Mouse (Mus musculus) embryo, embryonic 10.5 days (tissue): Measurements from ENCODE around the gene Slc35b2.

ENCODE experiments used
- DNase-seq: peaks from one replicate; pipeline ENCODE4 v3.0.0-alpha.2; 2015; ENCODE audit warnings: low spot score

The Slc35b2 gene

DNA sequence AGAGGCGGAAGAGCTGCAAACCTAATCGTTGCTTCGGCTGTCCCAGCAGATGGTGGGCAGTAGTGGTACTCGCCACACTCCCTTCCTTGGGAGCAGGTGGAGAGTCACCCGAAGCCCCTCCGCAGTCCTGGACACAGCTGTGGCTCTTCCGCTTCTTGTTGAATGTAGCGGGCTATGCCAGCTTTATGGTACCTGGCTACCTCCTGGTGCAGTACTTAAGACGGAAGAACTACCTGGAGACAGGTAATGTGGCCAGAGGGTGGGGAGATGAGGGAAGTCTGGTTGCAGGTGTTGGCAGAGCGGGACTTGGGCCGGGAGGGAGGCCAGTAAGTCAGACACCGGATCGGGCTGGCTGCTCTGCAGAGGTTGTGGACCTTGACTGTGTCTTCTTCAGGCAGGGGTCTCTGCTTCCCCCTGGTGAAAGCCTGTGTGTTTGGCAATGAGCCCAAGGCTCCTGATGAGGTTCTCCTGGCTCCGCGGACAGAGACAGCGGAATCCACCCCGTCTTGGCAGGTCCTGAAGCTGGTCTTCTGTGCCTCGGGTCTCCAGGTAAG, 934 bp downstream of the Slc35b2 start:
- DNase-seq, result no peak

DNA sequence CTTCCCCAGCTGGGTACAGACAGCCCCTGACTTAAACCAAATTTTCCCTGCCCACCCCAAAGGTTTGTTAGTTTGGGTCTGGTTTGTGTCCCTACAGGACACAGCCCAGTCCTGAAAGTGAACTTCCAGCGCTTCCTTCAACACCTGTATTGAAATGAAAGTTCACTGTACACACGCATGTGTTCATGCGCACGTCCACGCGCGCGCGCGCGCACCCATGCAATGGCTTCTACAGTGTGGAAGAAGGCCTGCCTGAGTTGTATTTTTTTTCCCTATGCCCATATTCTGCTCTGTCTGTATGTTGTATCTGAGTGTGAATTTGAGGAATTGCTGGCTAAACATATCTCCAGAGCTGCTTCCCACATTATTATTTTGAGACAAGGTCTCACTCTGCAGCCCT, 1.4 kb downstream of the Slc35b2 start:
- no peak for DNase-seq

DNA sequence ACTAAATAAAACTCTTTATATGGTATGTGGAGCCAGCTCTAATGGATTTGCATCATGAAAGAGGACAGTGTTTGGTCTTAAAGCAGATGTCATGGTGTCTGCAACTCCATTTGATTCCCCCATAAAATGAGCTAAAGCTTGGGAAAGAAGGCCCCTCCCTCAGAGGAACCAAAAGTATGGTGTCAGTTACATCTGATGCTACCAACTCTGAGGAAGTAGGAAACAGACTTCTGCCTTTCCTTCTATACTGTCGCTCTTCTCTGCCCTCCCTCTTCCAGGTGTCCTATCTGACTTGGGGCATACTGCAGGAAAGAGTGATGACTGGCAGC, 2.3 kb downstream of the Slc35b2 start:
- no peak for DNase-seq

DNA sequence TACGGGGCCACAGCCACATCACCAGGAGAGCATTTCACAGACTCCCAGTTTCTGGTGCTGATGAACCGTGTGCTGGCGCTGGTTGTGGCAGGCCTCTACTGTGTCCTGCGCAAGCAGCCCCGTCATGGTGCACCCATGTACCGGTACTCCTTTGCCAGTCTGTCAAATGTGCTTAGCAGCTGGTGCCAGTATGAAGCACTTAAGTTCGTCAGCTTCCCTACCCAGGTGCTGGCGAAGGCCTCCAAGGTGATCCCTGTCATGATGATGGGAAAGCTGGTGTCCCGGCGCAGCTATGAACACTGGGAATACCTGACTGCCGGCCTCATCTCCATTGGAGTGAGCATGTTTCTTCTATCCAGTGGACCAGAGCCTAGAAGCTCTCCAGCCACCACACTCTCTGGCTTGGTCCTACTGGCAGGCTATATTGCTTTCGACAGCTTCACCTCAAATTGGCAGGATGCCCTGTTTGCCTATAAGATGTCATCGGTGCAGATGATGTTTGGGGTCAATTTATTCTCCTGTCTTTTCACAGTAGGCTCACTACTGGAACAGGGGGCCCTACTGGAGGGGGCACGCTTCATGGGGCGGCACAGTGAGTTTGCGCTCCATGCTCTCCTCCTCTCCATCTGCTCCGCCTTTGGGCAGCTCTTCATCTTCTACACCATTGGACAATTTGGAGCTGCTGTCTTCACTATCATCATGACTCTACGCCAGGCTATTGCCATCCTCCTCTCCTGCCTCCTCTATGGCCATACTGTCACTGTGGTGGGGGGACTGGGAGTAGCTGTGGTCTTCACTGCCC, 2.9 kb downstream of the Slc35b2 start:
- no peak for DNase-seq

DNA sequence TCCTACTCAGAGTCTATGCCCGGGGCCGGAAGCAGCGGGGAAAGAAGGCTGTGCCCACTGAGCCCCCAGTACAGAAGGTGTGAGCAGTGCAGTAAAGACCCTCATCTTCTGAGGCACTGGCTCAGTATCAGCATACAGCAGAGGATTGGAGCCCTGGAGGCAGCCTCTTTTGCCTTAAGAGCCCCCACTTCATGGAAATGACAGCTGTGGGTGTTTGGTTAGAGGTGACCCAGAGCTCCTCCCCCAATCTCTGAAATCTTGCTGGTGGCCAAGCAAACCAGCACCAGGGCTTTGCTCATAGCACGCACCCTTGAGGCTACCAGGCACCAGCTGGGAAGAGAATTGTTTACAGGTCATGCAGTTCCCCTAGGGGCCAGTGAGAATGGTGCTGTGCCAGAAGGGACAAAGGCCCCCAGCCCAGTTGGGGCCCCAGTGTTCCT, 3.5 kb downstream of the Slc35b2 start:
- DNase-seq, result peak; percentile 48

DNA sequence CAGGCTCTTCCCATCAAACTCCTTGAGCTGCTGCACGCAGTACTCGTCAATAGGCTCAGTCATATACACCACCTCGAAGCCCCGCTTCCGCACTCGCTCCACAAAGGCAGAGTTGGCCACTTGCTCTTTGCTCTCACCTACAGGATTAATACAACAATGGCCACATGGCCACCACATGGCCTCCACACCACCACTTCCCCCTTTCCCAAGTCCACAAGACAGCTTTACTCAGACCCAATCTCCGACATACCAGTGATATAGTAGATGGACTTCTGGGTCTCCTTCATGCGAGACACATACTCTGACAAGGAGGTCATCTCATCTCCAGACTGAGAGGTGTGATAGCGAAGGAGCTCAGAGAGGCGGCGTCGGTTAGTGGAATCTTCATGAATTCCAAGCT, 5.3 kb downstream of the Slc35b2 start:
- DNase-seq, result no peak

DNA sequence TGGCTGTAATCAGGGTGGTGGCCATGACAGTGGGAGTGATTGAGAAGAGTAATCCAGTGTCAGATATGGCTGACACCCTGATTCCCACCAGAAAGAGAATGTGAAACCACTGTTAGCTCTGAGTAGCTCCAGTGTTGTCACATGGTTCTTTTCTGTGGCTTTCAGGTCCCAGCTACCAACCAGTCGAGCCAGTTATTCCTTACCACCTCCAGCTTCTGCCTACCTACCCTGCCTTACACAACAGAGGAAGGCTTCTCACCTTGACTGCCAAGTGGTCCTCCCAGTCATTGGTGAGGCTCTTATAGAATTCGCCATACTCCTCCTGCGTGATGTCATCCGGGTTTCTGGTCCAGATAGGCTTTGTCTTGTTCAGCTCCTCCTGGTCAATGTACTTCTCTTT, 6.3 kb downstream of the Slc35b2 start:
- DNase-seq, result no peak

DNA sequence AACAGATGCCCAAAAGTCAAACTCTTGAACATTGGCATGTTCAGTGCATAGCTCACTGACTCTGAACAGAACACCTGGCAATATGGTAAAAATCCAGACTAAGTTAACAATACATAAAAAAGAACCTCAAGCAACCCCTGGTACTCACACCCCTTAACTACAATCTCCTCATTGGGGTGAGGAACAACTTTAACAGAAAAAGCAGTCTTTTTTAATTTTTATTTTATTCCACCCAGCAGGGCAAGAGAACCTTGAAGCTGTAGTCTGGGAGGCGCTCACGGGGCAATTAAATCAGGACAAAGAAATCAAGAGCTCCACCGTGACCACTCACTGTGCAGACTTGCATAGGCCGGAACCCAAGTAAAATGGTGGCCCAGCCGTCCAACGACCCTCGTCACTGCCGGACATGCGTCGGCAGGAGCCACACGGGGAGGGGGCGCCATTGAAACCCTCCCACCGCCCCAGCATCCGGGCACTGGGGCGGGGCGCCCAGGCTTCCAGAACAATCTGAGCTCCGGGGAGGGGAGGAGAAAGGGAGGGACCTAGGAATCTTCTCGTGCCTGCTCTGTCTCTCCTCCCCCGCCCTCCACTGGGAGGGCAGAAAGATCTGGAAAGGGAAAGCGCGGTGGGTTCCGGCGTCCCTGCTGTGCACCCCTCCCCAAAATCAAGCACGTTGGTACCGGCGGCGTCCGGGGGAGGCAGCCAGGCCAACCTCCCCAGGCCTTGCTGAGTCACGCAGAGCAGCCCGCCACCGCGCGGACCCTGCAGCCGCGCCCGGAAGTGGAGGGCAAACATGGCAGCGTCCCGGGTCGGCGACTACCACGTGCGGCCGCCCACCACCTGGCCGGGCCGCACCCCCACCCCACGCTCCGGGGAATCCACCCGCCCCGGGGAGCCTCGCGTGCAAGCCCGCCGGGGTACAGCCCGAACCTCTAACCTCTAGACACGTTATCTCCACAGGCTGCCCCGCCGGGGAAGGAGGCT, 8.7 kb downstream of the Slc35b2 start:
- DNase-seq, result peak; percentile 91

DNA sequence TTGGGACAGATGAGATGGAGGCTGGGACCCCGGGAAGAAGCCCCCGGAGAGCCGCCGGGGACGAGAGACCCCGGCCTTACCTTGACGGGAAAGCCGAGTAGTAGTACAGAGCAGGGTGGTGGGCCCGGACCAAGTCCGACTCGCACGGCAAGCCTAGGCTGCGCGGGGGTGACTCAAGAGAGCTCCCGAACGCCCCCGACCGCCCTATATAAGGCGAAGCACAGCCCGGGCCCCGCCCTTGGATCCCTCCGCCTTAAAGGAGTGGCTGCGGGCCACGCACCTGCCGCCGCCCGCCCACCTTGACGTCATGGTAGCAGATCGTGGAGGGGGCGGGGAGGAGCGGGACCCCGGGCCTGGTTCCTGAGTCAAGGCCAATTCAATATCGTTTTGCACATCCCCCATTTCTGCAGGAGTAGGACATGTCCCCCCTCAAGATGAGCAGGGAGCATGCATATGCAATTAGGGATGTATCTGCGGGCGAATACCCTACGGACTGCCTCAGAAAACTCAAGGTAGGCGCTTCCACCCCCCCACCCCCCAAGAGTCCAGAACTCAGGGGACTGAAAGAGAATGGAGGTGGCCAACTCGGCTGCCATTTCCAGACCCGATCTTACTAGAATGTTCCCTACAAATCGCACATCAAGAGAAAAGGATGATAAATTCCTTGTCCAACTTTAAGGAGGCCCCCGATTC, 9.6 kb downstream of the Slc35b2 start, which contains the start of gene Hsp90ab1:
Hsp90ab1 (minus strand) TSS at position 185 of the 693 bp plus-strand sequence.
- peak; percentile 99 for DNase-seq

DNA sequence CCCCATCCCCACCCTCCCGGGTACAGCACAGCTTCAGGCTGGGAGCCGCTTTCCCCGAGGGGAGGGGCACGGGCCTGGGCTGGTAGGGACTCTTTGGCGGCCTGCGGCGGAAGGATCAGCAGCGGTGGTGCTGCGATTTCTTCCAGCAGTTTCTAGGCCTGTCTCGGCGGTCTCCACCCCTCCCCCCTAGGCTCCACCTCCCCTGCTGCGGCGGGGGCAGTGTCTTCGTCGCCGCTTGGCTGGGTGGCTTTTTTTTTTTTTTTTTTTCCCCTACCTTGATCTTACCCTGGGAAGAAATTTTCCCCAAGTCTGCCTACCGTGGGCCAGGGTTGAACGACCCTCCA, 10.1 kb downstream of the Slc35b2 start:
- peak; percentile 94 for DNase-seq

DNA sequence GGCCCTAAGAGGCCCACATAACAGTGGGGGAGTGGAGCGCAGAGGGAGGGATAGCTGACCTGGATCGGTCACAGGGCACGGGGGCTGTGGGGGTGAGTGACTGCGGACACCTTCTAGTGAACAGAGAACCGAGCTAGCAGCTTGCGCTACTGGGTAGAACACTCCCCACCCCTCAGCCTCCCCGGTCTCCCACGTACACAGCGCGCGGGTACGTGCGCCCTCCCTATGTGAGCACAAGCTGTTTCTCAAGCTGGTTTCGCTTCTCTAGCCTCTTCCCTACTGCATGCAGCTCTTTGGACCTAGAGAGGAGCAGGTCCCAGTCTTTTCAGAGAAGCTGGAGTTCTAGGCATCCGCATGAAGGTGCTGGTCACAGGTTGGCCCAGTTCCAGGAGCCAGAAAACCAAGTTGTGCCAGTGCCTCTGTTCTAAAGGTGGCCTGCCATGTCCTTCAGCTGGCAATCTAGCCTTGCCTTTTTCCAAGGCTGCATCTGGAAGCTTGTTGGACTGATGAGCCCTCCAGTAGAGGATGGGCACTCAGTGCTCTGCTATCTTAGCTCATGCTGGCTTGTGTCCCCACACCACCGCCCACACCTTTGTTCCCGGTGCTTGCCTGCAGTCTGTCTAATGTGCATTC, 10.6 kb downstream of the Slc35b2 start:
- DNase-seq, result peak; percentile 68

DNA sequence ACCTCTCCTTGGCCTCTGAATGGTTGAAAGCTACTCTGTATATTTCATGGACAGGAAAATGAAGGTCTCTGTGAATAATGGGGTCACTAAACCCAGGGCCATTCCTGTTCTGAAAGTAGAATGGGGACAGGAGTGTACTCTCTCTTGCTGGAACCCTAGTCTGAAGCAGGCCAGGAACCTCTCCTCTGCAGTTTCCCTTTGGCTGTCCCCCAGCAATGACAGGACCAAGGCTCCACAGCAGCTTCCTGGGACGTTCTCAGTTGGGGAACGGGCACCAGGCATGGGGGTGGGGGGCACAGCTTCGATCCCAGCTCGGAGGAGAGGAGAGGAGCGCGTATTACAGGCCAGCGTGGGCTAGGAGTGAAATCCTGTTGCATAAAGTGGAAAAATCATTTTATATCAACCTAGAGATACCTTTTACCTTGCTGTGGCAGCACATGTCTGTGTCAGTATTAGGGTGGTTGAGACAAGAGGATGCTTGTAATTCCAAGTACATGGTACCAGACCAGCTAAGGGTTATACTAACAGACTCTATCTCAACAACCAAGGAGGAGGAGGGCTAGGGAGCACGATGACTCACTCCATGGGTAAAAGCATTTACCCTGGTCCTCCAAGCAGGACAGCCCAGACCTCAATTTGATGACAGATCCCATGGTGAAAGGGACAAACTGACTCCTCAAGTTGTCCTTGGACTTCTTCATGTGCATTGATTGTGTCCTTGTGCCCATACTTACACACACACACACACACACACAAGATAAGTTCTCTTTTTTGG, 11.6 kb downstream of the Slc35b2 start:
- no peak for DNase-seq

DNA sequence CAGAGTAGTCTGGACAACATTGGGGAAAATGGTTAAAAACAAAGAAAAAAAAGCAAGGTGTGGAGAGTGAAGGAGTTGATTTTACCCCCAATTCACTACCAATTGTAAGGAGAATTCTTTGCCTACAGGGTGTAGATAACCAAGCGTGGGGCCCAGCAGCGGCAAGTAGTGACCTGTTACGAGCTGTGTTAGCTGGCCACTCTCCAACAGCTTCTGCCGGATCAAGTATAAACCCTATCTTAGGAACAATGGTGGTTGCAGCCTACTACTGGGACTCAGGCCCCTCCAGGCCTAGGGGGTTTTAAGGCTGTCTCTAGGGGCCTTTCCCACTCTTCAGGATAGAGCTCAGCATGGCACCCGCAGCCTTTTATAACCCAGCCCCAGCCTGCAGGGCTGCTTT, 14.6 kb downstream of the Slc35b2 start:
- no peak for DNase-seq

DNA sequence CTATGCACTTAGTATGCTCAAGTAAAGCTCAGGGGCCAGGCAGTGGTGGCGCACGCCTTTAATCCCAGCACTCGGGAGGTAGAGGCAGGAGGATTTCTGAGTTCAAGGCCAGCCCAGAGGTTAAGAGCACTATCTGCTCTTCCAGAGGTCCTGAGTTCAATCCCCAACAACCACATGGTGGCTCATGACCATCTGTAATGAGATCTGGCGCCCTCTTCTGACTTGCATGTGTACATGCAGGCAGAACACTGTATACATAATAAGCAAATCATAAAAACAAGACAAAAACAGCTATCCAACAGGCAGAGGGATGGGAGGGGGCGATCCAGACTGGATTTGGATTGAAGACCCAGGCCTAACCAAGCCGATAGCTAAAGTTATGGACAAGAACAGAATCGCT, 15.2 kb downstream of the Slc35b2 start:
- DNase-seq, result no peak

DNA sequence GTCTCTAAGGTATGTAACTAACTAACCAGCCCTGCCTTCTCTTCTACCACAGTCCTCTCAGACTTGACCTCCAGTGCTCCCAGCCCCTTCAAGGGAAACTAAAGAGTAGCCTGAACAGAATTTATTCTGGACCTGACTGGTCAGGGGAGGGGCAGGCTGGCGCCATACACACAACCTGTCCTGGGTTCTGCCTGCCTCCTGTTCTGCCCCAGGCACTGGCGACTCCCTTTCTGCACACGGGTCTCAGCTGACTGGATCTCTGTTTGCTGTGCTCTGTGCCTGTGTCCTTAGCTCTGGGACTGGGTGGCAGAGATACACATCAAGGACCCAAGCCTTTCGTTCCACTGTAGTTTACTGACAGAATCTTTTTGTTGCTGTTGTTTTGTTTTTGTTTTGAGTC, 15.9 kb downstream of the Slc35b2 start:
- no peak for DNase-seq

DNA sequence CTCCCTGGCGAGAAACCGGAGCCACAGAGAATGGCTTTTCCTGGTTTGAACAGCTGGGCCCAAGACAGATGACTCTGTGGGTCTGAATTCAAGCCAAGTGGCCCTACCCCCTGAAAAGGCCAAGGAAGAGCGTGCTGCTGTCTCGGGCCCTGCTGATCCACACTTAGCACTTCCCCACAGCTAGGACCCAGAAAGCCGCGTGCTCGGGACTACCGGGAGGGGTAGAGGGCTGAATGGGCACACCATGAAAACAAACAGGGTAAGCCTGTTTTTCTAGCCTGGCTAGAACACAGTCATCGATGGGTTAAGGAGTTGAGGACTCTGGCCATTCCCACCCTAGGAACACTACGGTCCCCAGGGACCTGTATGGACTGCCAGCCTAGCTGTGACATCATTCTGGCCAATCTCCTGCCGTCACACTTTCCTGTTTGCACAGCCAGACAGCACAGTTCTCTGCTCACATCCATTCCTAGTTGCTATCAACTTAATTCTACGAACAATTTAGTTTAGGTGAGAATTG, 17.3 kb downstream of the Slc35b2 start:
- DNase-seq, result no peak

DNA sequence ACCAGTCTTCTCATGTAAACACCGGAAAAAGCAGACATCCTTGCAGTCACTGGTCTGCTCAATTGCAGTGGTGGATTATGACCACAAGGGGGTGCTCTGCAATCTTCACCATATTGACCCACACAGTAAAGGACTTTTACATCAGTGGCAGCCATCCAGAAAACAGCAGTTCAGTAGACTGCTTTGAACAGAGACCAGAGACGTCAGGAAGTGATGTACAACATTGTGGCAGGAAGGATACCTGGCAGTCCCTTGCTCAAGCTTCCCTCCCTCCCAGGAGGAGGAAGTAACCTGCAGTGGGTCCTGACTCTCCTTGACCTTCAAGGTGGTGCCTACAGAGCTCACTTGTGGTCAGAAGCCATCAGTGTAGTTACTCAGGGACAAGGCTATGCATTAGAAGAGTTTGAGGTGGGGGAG, 17.9 kb downstream of the Slc35b2 start:
- DNase-seq, result peak; percentile 88

DNA sequence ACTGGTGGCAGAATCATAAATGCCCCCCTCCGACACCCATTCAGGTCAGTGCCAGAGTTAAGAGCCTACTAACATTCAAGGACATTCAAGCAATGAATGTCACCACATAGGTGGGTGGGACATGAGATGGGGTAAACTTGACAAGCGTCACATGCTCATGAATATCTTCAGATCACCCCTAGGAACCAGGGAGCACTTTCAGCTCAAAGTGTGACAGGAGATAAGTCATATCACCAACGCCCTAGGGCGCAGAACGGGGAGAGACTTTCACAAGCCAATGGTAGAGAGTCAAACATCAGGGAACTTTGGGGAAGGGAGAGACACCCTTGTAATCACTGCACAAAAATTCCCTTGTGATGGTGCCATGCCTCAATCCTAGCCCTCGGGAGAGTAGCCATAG, 18.5 kb downstream of the Slc35b2 start:
- DNase-seq, result no peak

DNA sequence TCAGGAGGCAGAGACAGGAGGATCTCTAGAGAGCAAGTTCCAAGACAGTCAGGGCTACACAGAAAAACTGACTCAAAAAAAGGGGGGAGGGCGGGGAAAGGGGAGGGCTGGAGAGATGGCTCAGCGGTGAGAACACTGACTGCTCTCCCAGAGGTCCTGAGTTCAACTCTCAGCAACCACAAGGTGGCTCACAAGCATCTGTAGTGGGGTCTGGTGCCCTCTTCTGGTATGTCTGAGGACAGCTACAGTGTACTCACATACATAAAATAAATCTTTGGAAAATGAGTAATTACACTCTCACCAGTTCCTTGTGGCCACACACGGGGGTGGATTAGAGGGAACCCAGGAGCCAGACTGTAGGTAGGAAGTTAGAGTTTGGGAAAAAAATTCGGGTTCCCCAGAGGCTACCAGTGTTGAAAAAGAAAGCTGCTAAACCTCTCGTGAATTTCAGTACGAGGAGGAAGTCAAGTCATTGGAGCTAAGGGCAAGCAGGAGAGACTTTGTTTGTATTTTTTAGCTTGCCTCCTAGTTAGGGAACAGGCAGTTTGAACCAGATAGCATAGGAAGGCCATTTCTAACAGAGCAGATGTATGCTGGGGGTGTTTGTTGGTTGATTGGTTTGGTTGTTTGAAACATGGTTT, 19.2 kb downstream of the Slc35b2 start:
- no peak for DNase-seq
